Mouse (Mus musculus) stomach, postnatal 0 days (tissue): ENCODE results near the gene Ush2a. TPM values are rescaled to one million over a fixed set of nuclear protein-coding genes. Genes with fewer than 3 reads are reported as not detected.

Source experiments
- ATAC-seq: fragments of 200-750 bp; cut with Nextera tagmentation; 2 replicates; pipeline ENCODE4 v1.8.0; 2017; ENCODE audit not compliant: low FRiP score, low TSS enrichment
- DNase-seq: peaks from one replicate; pipeline ENCODE4 v3.0.0-alpha.2; 2016; ENCODE audit warnings: low spot score
- H3K27ac ChIP-seq: fragments of 300-500 bp; sonication (generic); replicated peaks from 2 replicates; pipeline ENCODE4 v1.5.1; 2014; ENCODE audit warnings: mild to moderate bottlenecking, control low read depth
- H3K27me3 ChIP-seq: fragments of 300-500 bp; sonication (generic); 2 replicates; pipeline ENCODE4 v1.6.1; 2014; ENCODE audit warnings: low read length; ENCODE audit not compliant: control insufficient read depth, insufficient read depth
- H3K36me3 ChIP-seq: fragments of 300-500 bp; sonication (generic); 2 replicates; pipeline ENCODE4 v1.6.1; 2014; ENCODE audit warnings: low read length, mixed read lengths; ENCODE audit not compliant: control insufficient read depth, insufficient read depth
- H3K4me1 ChIP-seq: fragments of 300-500 bp; sonication (generic); replicated peaks from 2 replicates; pipeline ENCODE4 v1.6.1; 2014; ENCODE audit warnings: antibody characterized with exemption; ENCODE audit not compliant: control insufficient read depth, insufficient read depth
- H3K4me2 ChIP-seq: fragments of 300-500 bp; sonication (generic); replicated peaks from 2 replicates; pipeline ENCODE4 v1.6.1; 2014; ENCODE audit warnings: low read depth, mild to moderate bottlenecking, control low read depth, moderate library complexity
- H3K4me3 ChIP-seq: fragments of 300-500 bp; sonication (generic); 2 replicates; pipeline ENCODE4 v1.5.1; 2014; ENCODE audit warnings: low read depth, low read length, control low read depth
- H3K9ac ChIP-seq: fragments of 300-500 bp; sonication (generic); 2 replicates; pipeline ENCODE4 v1.6.1; 2014; ENCODE audit warnings: mild to moderate bottlenecking, low read length, control low read depth, mixed read lengths
- H3K9me3 ChIP-seq: fragments of 300-500 bp; sonication (generic); 2 replicates; pipeline ENCODE4 v1.6.1; 2016; ENCODE audit warnings: low read length; ENCODE audit not compliant: control insufficient read depth
- CTCF ChIP-seq: IDR thresholded peaks from 2 replicates; pipeline ENCODE4 v1.5.1; 2016; ENCODE audit warnings: antibody characterized with exemption, low read depth, mild to moderate bottlenecking, moderate library complexity
- EP300 ChIP-seq: optimal IDR thresholded peaks from 2 replicates; pipeline ENCODE3; 2016; ENCODE audit warnings: antibody characterized with exemption
- WGBS: fragments of 180-500 bp; shearing (Covaris S2); extraction: QIAGEN DNeasy Blood & Tissue Kit; methylation state at CpG from one replicate; pipeline ENCODE4 v1.1.7; 2014; 5-methylcytosine and 5-hydroxymethylcytosine counted together
- polyA plus RNA-seq: library from polyadenylated mRNA; unstranded; fragments of >200 nt; fragmentation: Nextera tagmentation; extraction: Ambion mirVana; gene quantifications from 2 replicates; pipeline ENCODE4 v1.2.1, GENCODE M21; 2015

Gene Ush2a
- polyA plus RNA-seq, 1 experiment from 2014 or later: not detected

- no peak overlapping the region for H3K4me3 ChIP-seq
- 44% methylated on average over 8 of the region's 8 CpGs for WGBS
- TF ChIP-seq CTCF: peak; percentile 19; the same call in 1 of the 2 replicates
- no peak for TF ChIP-seq EP300
- H3K27ac ChIP-seq: no peak overlapping the region
- DNase-seq (no peak), ATAC-seq (no peak)
- H3K9me3 ChIP-seq: no peaks in the 10 kb centered on the region
- H3K36me3 ChIP-seq: no peaks in the 10 kb centered on the region
- H3K4me2 ChIP-seq: no peak overlapping the region
- no peaks in the 10 kb centered on the region for H3K4me1 ChIP-seq
- H3K9ac ChIP-seq: no peak overlapping the region
- H3K27me3 ChIP-seq: no peaks in the 10 kb centered on the region
Measured at GRCm38 (mm10) chr1:188678189-188678588, 416.4 kb downstream of the Ush2a start.

- no peaks in the 10 kb centered on the region for H3K36me3 ChIP-seq
- H3K4me3 ChIP-seq: no peak overlapping the region
- no peaks in the 10 kb centered on the region for H3K9me3 ChIP-seq
- WGBS: 91% methylated on average over 14 of the region's 14 CpGs
- H3K27me3 ChIP-seq: no peaks in the 10 kb centered on the region
- no peak overlapping the region for H3K4me2 ChIP-seq
- no peak overlapping the region for H3K27ac ChIP-seq
- no peaks in the 10 kb centered on the region for H3K4me1 ChIP-seq
- H3K9ac ChIP-seq: no peak overlapping the region
- TF ChIP-seq EP300 (no peak), CTCF (no peak)
- ATAC-seq: no peak
- DNase-seq: no peak
Measured at GRCm38 (mm10) chr1:188686362-188686761, 424.5 kb downstream of the Ush2a start.

GRCm38 (mm10) chr1:188696295-188696694 is 434.5 kb downstream of the Ush2a start:
- Histone ChIP-seq H3K4me2 (no peak overlapping the region), H3K36me3 (no peaks in the 10 kb centered on the region)
- WGBS: 51% methylated on average over 2 of the region's 2 CpGs

GRCm38 (mm10) chr1:188708176-188708575 is 446.4 kb downstream of the Ush2a start:
- TF ChIP-seq EP300 (no peak), CTCF (peak; percentile 48)
- Histone ChIP-seq H3K4me2 (no peak overlapping the region), H3K36me3 (no peaks in the 10 kb centered on the region), H3K4me3 (no peak overlapping the region), H3K9me3 (no peaks in the 10 kb centered on the region), H3K27ac (no peak overlapping the region), H3K4me1 (no peaks in the 10 kb centered on the region), H3K27me3 (no peaks in the 10 kb centered on the region), H3K9ac (no peak overlapping the region)
- no peak for ATAC-seq
- no peak for DNase-seq
- 85% methylated on average over 4 of the region's 4 CpGs for WGBS

More at GRCm38 (mm10) chr1:188696295-188696694, 434.5 kb downstream of the Ush2a start:
- Histone ChIP-seq H3K27me3 (no peaks in the 10 kb centered on the region), H3K9me3 (no peaks in the 10 kb centered on the region), H3K4me3 (no peak overlapping the region), H3K9ac (no peak overlapping the region), H3K4me1 (no peaks in the 10 kb centered on the region), H3K27ac (no peak overlapping the region)
- DNase-seq (no peak), ATAC-seq (no peak)
- TF ChIP-seq EP300 (no peak), CTCF (no peak)

- H3K9me3 ChIP-seq: no peaks in the 10 kb centered on the region
- 84% methylated on average over 10 of the region's 10 CpGs for WGBS
- H3K4me1 ChIP-seq: no peaks in the 10 kb centered on the region
- H3K9ac ChIP-seq: no peak overlapping the region
- TF ChIP-seq EP300: no peak
- no peak for TF ChIP-seq CTCF
- no peak overlapping the region for H3K4me3 ChIP-seq
- DNase-seq (no peak), ATAC-seq (no peak)
- H3K4me2 ChIP-seq: no peak overlapping the region
- no peak overlapping the region for H3K27ac ChIP-seq
- H3K27me3 ChIP-seq: no peaks in the 10 kb centered on the region
- no peaks in the 10 kb centered on the region for H3K36me3 ChIP-seq
Measured at GRCm38 (mm10) chr1:188708694-188709093, 446.9 kb downstream of the Ush2a start.

- ATAC-seq (no peak), DNase-seq (no peak)
- Histone ChIP-seq H3K9ac (no peak overlapping the region), H3K27me3 (no peaks in the 10 kb centered on the region), H3K9me3 (no peaks in the 10 kb centered on the region), H3K36me3 (no peaks in the 10 kb centered on the region), H3K4me2 (no peak overlapping the region), H3K4me3 (no peak overlapping the region), H3K27ac (no peak overlapping the region), H3K4me1 (no peaks in the 10 kb centered on the region)
- 88% methylated on average over 18 of the region's 18 CpGs for WGBS
- no peak for TF ChIP-seq CTCF
- TF ChIP-seq EP300: no peak
Measured at GRCm38 (mm10) chr1:188714131-188714530, 452.3 kb downstream of the Ush2a start.
